Mouse (Mus musculus) heart, postnatal 0 days (tissue): ENCODE measurements at regions not wholly inside any gene's neighbourhood (a gene's known extent, or its start where the extent isn't known, plus 50 kb on each side); places are given as distances from the start of the nearest gene placed in this dataset.

Experiments used
- ATAC-seq: fragments of 200-750 bp; cut with Nextera tagmentation; 2 replicates; pipeline ENCODE4 v1.8.0; 2017; ENCODE audit warnings: low read depth, moderate number of reproducible peaks, moderate library complexity; ENCODE audit not compliant: insufficient read depth
- DNase-seq: peaks from one replicate; pipeline ENCODE4 v3.0.0-alpha.2; 2016; ENCODE audit warnings: low spot score
- H3K27ac ChIP-seq: fragments of 300-500 bp; sonication (generic); 2 replicates; pipeline ENCODE4 v1.5.1; 2014; ENCODE audit warnings: low read depth, mild to moderate bottlenecking
- H3K27me3 ChIP-seq: fragments of 300-500 bp; sonication (generic); 2 replicates; pipeline ENCODE4 v1.6.1; 2014; ENCODE audit warnings: low read length, mixed read lengths; ENCODE audit not compliant: control insufficient read depth, insufficient read depth
- H3K36me3 ChIP-seq: fragments of 300-500 bp; sonication (generic); replicated peaks from 2 replicates; pipeline ENCODE4 v1.6.1; 2014; ENCODE audit warnings: low read length, mixed read lengths; ENCODE audit not compliant: control insufficient read depth, insufficient read depth
- H3K4me1 ChIP-seq: fragments of 300-500 bp; sonication (generic); 2 replicates; pipeline ENCODE4 v1.6.1; 2014; ENCODE audit warnings: antibody characterized with exemption; ENCODE audit not compliant: control insufficient read depth, insufficient read depth
- H3K4me2 ChIP-seq: fragments of 300-500 bp; sonication (generic); 2 replicates; pipeline ENCODE4 v1.6.1; 2014; ENCODE audit warnings: low read depth, mild to moderate bottlenecking, low read length, moderate library complexity
- H3K4me3 ChIP-seq: fragments of 300-500 bp; sonication (generic); 2 replicates; pipeline ENCODE4 v1.5.1; 2014; ENCODE audit warnings: low read depth, low read length
- H3K9ac ChIP-seq: fragments of 300-500 bp; sonication (generic); replicated peaks from 2 replicates; pipeline ENCODE4 v1.6.1; 2014; ENCODE audit warnings: low read depth, low read length, mixed read lengths
- H3K9me3 ChIP-seq: fragments of 300-500 bp; sonication (generic); replicated peaks from 2 replicates; pipeline ENCODE4 v1.6.1; 2016; ENCODE audit warnings: low read length; ENCODE audit not compliant: control insufficient read depth
- CTCF ChIP-seq: IDR thresholded peaks from 2 replicates; pipeline ENCODE4 v1.5.1; 2016; ENCODE audit warnings: antibody characterized with exemption, control low read depth, low read depth
- EP300 ChIP-seq: IDR thresholded peaks from 2 replicates; pipeline ENCODE4 v1.6.1; 2016; ENCODE audit warnings: antibody characterized with exemption, low read depth
- WGBS: fragments of 180-500 bp; shearing (Covaris S2); extraction: QIAGEN DNeasy Blood & Tissue Kit; methylation state at CpG from one replicate; pipeline ENCODE4 v1.1.7; 2014; 5-methylcytosine and 5-hydroxymethylcytosine counted together

DNA sequence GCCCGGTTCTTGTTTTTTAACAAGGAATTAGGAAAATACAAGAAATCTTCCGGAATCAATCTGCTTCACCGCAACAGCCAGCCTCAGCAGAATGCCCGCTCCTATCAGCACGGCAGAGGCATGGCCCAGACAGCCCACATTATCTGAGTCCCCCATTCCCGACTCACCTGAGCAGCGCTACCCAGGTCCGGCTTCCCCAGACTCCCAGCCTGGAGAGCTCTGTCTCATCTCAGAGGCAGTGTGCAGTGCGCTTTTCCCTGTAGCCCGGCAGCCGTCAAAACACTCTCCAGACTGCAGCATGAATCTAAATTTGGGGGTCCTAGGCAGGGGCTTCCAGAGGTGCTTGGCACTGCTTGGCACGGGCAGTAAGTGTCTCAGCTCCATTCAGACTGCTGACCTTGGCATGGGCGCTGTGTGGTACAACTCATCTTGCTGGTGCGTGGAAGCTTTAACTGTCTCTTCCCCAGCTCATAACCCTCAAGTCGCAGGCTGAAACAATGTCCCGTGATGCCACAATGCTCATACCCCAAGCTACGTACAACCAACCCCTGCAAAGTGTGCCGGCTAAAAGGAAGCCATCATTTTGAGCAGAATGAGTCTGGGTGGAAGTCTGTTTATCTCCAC is 182.2 kb downstream of the Sox11 start:
- WGBS = 62% methylated on average over 18 of the region's 18 CpGs
- Histone ChIP-seq H3K9me3 (no peaks in the 10 kb centered on the region), H3K36me3 (no peaks in the 10 kb centered on the region), H3K4me3 (no peak overlapping the region), H3K27ac (no peak overlapping the region), H3K27me3 (no peaks in the 10 kb centered on the region), H3K4me2 (no peak overlapping the region), H3K9ac (no peak overlapping the region), H3K4me1 (no peaks in the 10 kb centered on the region)
- TF ChIP-seq EP300 (no peak), CTCF (no peak)
- no peak for DNase-seq
- ATAC-seq = no peak

GRCm38 (mm10) chr12:27159416-27160062 is 182.8 kb downstream of the Sox11 start:
- no peak overlapping the region for H3K27ac ChIP-seq
- TF ChIP-seq EP300 (no peak), CTCF (no peak)
- H3K4me2 ChIP-seq = no peak overlapping the region
- ATAC-seq (no peak), DNase-seq (no peak)
- H3K27me3 ChIP-seq = no peaks in the 10 kb centered on the region
- H3K9ac ChIP-seq = no peak overlapping the region
- no peaks in the 10 kb centered on the region for H3K9me3 ChIP-seq
- no peak overlapping the region for H3K4me3 ChIP-seq
- H3K4me1 ChIP-seq = no peaks in the 10 kb centered on the region
- no peaks in the 10 kb centered on the region for H3K36me3 ChIP-seq
- WGBS = 81% methylated on average over 8 of the region's 8 CpGs

- H3K36me3 ChIP-seq = no peaks in the 10 kb centered on the region
- H3K9me3 ChIP-seq = no peaks in the 10 kb centered on the region
- H3K27ac ChIP-seq = no peak overlapping the region
- H3K4me1 ChIP-seq = no peaks in the 10 kb centered on the region
- H3K27me3 ChIP-seq = no peaks in the 10 kb centered on the region
- WGBS = 54% methylated on average over 13 of the region's 13 CpGs
- DNase-seq = no peak
- no peak overlapping the region for H3K9ac ChIP-seq
- no peak for ATAC-seq
- TF ChIP-seq CTCF (no peak), EP300 (no peak)
- no peak overlapping the region for H3K4me3 ChIP-seq
- no peak overlapping the region for H3K4me2 ChIP-seq
Observed at GRCm38 (mm10) chr12:27150871-27151853, 191.2 kb downstream of the Sox11 start.

- ATAC-seq (no peak), DNase-seq (no peak)
- TF ChIP-seq EP300 = no peak
- TF ChIP-seq CTCF = no peak
- Histone ChIP-seq H3K9me3 (no peaks in the 10 kb centered on the region), H3K36me3 (no peaks in the 10 kb centered on the region), H3K27me3 (no peaks in the 10 kb centered on the region), H3K4me3 (no peak overlapping the region), H3K9ac (no peak overlapping the region), H3K4me2 (no peak overlapping the region), H3K27ac (no peak overlapping the region), H3K4me1 (no peaks in the 10 kb centered on the region)
- WGBS = 72% methylated on average over 8 of the region's 8 CpGs
Observed at GRCm38 (mm10) chr12:27143310-27143709, 199.1 kb downstream of the Sox11 start.

- no peak for TF ChIP-seq CTCF
- no peak for TF ChIP-seq EP300
- H3K4me1 ChIP-seq = no peaks in the 10 kb centered on the region
- no peaks in the 10 kb centered on the region for H3K27me3 ChIP-seq
- no peaks in the 10 kb centered on the region for H3K36me3 ChIP-seq
- no peak overlapping the region for H3K9ac ChIP-seq
- no peak overlapping the region for H3K27ac ChIP-seq
- H3K4me3 ChIP-seq = no peak overlapping the region
- H3K9me3 ChIP-seq = no peaks in the 10 kb centered on the region
- no peak for ATAC-seq
- WGBS = 44% methylated on average over 5 of the region's 5 CpGs
- no peak for DNase-seq
- H3K4me2 ChIP-seq = no peak overlapping the region
Observed at GRCm38 (mm10) chr12:27140335-27140702, 202.1 kb downstream of the Sox11 start.
